Mouse (Mus musculus): ENCODE measurements at regions not wholly inside any gene's neighbourhood (a gene's known extent, or its start where the extent isn't known, plus 50 kb on each side); places are given as distances from the start of the nearest gene placed in this dataset.

DNA sequence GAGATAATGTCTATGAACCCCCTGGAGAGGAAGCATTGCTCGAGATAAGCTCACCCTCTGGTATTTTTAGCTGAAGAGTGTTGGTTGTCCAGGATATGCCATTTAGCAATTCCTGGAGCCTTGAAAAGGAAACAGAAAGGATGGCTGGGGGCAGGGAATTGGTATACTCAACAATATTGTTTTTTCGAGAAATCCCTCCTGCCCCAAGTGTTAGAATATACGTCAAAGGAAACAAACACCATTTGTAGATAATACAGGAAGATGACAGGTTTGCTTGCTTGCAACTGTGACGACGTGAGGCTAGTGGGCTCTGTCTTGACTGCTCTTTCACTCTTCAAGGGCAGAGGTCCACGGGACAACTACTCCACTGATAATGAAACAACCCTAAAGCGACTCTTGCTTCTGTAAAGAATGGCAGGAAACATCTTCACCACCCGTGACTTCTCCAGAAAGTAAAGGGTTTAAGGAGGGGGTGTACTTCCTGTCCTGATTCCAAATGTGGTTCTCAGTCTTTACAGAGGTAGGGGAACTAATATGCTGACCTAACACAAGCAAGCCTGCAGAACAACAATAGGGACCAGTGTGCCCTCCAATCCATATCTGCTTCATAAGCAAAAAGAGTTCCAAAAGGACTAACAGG, 270.3 kb downstream of the Ets1 start:
- no peak for DNase-seq (ENCODE audit: low spot score in 2 of 2)

DNA sequence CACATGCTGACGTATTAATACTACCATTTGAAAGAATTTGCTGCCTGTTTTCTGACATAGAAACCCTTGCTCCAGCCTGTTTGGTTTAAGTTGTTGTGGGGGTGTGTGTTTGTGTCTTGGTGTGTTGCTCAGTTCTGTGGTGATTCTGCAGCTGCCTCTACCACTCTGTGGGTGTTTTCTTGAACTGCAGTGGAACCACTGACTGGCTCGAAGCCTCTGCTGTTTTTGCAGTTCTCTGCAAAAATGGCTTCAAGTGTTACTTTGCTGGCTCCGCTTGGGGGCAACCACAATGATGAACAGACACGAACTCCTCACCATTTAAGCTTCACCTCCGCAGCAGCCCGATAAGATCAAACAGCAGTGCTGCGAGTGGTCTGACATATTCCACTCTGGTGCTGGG, 274.6 kb downstream of the Ets1 start:
- no peak for DNase-seq (ENCODE audit: low spot score in 2 of 2)

DNA sequence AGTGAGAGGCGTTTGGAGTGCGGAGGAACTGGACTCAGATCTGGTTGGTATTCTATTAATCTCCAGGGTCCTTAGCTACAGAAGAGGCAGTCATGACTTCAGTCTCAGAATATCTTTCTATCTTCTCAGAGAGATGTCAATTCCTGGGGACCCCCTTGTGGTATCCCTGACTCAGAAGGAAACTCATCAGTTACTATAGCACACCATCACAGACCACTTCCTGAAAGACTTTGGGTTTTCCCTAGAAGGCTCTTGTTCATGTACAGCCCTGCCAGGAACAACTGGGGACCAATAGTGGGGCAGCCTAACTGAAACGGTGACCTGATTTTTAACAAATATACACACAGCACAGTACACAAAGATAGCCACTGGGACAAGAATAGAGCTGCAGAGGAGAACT, 279.6 kb downstream of the Ets1 start:
- DNase-seq (ENCODE audit: low spot score in 2 of 2) = no peak

DNA sequence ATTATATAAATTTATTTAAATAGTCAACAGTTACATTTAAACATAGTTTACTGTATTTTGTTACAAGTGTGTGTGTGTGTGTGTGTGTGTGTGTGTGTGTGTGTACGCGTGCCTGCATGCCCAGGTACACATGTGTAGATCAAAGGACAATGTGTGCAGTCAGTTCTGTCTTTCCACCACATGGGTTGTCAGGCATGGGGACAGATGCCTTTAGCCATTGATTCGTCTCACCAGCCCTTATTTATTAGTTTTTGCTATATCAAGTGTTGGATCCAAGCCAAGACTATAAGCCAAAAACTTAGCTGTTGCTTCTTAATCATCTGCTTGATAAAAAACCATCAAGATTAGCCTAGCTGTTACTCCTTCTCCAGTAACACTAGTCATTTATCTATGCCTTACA, 280.7 kb downstream of the Ets1 start:
- DNase-seq (ENCODE audit: low spot score in 2 of 2) = no peak

DNA sequence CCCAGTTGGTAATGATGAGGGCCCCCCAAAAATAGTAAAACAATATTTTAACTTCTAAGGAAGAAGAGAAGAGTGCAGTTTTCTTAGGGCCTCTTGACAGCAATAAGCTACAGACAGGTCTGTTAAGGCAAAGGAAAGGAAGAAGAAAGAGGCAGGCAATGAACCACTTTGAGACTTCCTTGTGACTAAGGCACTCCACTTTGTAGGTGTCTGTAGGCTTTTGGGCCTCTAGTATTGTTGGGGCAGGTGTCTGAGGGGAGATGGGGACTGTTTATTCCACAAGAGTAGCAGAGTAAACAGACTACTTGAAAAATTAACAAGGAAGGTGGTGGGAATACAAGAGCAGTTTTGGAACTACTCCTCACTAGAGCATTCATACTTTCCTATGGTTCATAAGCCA, 287.9 kb downstream of the Ets1 start:
- DNase-seq (ENCODE audit: low spot score in 2 of 2) = no peak

DNA sequence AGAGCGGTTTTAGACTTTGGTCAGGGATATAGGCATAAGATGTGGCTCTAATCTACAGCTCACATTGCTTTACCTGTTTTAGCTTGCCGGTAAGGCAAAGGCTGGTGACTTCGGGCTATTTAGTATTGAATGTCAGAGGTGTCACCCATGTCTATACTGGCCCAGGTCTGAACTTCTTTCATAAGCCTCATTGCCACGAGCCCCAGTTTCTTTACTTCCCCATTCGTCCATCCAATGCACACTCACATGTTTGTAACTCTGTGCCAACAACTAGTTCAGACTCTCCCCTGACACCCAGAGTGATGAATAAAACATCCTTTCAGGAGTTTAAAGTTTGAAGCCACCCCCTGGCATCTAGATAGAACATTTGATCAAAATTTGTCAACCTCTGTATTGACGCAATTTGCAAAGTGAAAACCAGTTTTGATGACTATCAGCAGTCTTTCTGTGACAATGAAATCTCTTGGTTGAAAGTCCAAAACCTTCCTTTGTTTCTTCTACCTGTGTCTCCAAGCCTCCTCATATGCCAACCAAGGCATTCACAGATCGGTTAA, 288.4 kb downstream of the Ets1 start:
- no peak for DNase-seq (ENCODE audit: low spot score in 2 of 2)

DNA sequence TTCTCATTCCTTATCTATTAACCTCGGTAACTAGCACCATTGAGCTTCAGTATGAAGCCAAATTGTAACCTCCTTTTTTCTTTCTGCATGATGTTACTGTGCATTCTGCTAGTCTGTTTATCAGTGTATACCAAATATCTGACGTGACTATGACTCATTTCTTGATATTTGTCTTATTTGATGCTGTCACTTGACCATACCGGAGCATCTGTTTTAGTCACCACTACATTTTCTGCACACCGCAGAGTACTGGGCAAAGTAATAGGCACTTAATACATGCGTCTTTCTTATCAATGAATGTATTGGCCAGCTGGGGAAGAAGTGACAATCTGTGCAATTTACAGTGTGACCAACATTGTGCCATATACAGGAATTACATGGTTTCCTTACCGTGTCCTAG, 289.0 kb downstream of the Ets1 start:
- DNase-seq (ENCODE audit: low spot score in 2 of 2) = no peak

DNA sequence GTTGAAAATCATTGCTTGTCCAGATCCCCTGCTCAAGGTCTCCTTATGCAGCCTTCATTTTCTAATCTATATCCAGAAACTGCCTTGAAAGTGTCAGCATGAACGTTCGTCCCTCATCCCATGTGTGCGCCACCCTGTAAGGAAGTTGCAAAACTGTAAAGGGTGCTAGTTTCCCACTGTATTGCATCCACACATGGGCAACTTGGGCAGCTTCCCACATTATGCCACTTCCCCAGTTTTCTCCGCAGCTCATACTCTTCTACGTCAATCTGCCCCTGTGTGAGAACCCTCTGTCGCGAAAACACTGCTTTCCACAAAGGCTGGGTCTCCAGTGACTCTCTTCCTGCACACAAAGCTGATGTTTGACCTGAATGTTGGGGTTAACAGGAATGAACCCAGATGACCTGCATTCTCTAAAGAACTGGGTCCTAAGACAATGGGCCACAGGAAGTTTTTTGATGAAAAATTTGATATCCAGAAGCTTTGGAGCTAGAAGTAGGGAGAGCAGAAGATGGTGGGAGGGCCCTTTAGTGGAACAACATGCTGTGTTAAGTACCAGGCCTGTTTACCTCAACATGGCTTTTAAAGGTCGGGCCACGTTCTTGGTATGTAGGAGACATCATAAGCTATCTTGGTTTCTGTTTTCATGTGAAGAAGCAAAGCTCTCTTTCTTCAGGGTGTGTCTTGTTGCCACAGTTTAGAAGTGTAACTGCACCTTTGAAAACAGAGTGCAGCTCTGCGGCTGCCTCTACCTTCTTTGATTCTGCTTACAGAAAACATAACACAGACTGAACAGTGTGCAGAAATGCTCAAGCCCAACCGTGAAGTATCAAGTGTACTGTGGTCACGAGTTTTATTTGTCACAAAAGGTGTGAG, 289.9 kb downstream of the Ets1 start:
- DNase-seq (ENCODE audit: low spot score in 2 of 2) = no peak

DNA sequence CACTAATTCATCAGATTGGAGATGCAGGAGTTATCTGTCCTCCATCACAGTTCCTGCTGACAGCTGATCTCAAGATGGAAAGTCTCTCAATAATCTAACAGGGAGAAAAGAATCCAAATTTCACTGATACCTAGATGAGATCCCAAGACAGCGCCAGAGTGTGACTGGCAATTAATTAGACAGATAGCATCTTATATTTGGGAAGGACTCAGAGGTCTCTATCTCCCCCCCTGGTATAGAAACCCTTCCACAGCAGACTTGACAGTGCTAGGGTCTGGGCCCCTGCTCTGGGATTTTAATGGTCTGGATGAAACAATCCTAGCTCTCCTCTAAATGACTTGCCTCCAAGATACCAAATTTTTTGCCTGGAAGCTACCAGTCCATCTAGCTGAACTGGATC, 291.6 kb downstream of the Ets1 start:
- DNase-seq (ENCODE audit: low spot score in 2 of 2) = no peak

DNA sequence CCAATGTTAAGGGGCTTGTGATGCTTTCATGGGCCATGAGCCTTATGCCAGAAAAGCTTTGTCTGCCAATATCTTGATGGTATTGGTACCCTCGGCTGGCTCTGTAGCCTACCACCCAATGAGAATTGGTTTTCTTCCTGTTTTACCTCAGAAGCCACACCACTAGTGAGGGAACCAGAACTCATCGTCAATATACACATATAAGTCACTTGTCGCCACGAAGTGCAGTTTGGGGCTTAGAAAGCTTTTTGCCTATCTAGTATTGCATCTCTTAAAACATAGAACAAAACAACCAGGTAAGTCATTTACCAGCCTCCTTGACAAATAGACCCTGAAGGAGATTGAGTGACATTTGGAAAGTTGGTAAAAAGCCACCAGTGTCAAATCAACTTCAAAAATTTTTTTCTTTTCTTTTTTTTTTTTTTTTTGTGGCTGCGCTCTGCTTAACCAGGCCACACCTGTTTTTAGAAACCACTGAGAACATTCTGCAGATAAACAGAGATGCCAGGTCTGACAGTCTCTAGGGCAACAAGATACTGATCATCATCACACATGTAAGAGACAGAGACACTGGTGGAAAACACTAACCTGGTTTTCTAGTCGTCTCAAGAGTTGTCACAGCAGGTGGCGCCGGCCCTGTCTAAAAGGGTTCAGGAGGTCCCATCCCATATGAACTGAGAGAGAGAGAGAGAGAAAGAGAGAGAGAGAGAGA, 292.4 kb downstream of the Ets1 start:
- DNase-seq (ENCODE audit: low spot score in 2 of 2) = no peak

DNA sequence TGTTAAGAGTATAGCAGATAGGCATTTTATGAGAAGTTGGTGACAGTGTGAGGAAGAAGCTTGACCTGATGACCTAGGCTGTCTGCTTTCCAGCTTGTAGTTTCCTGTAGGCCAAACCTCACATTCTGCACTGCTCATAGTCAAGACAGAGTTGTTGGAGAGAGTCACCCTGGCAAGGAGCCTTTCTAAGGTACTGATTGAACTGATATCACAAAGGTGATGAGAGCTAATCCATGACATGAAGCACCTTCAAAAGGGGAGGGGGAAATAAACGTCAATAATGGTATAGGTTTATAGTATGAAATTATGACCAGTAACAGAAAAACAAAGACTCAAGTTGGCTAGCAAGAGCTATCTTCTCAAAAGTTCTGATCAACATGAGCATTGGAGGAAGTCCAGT, 293.3 kb downstream of the Ets1 start:
- no peak for DNase-seq (ENCODE audit: low spot score in 2 of 2)

DNA sequence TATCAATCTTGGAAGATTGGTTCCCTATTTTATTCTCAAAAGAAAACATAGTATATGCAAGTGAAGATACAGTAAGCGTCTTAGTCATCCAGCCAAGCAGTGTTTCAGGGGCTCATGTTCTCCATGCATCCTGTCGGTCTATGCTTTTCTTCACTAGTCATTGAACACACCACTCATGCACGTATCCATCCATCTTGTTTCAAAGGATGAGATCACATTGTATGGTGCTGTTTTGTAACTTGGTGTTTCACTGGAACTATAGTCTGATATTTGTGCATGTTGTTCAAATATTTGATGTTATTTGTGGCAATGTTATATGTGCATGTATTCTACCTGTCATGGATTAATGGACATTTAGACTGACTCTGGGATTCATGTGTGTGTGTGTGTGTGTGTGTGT, 293.8 kb downstream of the Ets1 start:
- DNase-seq (ENCODE audit: low spot score in 2 of 2) = no peak

DNA sequence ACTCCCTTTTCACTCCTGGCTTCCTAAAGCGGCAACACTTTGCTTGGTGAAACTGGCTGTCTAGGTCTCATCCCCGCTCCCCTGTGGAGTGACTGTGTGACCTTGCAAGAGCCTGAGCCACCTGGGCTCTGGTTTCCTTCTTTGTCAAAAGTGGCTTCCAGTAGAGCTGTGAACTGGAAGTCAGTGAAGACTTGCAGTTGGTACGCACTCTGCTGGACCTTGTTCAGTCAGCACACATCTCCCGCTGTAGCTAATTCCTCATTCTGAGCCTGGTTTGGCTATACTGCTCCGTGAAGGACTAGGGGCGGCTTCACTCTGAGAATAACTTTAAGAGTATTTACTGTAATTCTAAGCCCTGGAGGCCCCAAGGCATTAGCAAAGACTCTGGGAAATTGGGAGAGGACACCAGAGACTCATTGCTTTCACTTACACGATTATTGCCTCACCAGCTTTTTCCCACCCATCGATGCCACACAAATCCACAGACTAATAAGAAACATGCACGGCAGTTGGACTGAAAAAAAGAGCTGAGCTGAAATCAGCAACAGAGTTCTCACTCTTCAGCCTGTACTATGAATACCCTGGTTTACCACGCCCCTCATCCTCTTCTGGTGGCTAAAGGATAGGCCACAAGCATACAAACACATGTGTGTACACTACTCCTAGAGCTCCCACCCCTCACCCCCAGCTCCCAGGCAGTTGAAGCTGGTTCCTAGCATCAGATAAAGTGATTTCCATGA, 295.4 kb downstream of the Ets1 start:
- no peak for DNase-seq (ENCODE audit: low spot score in 2 of 2)

DNA sequence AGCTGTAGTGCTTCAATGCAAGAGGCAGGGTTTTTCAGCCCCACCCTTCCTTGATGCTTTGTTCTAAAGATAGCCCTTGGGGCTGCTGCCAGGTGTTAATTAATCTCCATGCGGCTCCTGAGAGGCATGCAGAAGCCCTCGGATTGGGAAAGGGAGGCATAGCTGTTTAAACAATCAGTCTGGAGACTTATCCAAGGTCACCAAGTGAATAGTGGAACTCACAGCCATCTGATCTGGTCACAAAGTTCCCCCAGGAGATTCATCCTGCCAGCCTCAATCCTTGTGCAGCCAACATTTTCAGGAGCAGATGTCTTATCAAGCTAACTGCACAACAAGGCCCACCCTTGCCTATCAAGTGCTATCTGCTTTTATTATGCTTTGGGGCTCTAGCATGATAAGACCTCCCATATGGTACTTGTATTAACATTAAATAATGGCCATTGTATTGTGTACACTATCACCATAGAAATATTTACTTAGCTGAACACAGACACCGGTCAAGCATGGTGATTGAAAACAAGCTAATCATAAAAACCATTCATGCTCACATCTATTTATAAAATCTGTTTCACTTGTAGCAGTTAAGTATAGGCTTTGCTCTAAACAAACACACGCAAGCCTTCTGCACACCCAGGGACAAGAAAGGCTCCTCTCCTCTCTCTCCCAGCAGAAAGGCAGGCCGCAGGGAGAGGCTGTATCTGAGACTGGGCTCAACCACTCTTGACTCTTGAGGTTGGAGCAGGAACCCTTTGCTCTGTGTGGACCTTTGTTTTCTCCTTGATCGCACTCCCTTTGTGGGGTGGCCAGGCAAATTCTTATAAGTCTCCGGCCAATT, 297.4 kb downstream of the Ets1 start:
- no peak for DNase-seq (ENCODE audit: low spot score in 2 of 2)

DNA sequence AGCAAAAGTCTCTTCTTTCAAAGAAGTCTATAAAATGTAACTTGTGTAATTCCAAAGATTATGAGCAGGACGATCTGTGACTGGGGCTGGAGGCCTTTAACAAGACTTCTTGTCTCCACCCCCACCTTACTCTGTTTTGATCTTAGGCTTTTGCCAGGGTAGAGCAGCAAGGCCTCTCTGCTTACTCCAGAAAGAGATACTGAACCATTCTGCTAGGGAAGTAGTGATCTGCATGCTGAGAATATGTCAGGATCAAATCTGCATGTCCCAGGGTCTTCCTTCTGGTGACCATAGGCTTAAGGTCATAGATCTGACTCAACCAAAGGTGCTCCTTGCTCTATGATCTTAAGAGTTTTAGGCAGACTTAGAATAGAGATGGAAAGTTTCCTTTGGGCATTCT, 298.4 kb downstream of the Ets1 start:
- DNase-seq (ENCODE audit: low spot score in 2 of 2) = no peak

DNA sequence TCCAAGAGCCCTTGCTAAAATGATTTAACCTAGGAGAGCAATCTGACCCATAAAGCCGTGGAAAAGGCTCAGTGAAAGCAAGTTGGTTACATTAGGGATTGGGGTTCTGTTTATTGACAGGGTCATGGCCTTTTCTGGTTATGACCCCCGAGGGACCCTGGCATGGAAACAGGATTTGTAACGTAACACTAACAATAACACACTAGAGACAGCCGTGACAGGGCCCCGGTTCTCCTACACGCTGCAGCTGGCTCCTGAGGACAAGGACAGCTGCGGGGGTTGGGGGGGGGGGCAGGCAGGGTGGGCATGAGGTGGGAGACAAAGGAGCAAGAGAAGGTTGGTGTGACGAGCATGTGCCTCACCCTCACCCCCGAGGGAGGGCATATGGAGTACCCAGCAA, 300.4 kb downstream of the Ets1 start:
- DNase-seq (ENCODE audit: low spot score in 2 of 2) = no peak

DNA sequence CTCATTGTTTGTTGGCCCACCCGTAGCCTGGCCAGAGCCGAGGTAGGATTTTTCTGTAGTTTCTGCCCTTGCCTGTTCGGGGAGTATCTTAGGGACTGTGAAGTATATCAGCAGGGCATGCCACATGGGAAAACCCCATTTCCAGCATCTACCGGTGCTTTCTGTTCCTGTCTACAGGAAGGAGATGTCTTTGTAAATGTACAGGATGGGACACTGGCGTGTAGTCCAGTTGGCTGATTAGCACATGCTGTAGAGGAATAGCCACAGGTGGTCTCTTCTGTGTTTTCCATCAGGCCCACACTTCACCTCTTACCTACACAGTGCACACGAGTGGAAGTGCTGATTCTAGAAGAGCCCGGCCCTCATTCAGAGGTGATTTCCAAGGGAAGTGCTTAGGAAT, 301.4 kb downstream of the Ets1 start:
- no peak for DNase-seq (ENCODE audit: low spot score in 2 of 2)

DNA sequence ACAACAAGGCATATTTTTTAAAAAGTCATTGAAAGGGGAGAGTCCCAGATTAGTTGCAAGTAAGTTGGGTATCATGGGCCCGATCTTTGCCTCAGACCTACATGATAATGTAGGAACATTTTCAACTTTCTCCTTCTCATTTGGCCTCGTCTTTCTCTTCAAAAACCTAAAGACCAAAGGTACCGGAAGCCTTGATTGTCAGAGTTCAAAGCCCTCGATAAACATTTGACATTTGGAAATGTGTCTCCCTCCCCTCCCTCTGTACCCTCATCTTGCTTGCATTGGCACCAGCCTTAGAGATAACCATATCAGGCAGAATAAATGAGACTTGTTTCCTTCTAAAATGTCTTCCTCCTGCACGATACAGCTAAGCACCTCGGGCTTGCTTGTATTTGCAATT, 302.8 kb downstream of the Ets1 start:
- DNase-seq (ENCODE audit: low spot score in 2 of 2) = no peak

DNA sequence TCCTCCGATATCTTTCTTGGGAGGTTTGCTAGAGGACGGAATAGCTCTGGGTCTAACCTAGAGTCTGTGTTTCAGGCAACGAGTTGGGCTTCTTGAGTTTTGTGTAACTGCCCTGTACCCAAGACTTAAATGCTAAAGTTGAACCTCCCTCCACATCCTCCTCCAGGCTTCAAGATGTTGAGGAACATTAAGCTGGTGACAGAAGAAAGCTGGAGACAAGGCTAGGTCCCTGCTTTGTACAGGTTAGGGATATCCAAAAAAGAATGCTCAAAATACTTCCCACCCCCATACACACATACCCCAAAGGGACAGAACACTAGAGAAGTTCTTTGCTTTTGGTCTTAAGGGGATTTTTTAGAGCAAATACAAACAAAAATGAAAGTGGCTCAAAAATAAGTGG, 303.6 kb downstream of the Ets1 start:
- DNase-seq (ENCODE audit: low spot score in 2 of 2) = no peak

DNA sequence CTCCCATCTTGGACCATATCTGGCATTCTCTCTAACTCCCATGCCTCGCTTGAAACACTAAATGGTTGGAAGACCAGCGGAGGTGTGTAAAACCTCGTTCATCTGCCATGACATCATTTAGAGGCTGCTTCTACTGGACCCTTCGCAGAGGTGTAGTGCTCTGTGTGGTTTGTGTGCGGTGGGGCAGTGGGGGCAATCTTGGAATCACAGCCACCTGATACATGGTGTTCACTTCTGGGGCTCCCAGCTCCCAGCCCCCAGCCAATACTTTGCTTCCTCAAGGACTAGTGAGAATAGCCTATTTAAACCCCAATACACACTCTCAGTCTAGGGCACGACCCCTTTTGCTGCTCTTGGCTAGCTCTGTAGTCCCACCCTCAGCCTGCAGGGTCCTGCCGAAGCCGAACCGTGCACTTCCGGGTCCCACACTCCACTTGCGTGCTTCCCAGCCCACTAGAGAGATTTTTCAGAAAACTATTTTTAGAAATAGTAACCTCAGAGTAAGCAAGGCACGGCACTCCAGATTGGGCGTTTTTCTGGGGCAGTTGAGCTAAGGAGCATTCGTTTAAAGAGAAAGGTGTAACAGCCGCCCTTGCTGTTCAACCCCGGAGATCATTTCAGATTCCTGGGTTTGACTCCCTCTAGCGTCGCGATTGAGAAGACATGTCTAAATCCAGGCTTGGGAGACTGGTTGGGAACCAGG, 304.2 kb downstream of the Ets1 start:
- peak; percentile 55 to 78 for DNase-seq (ENCODE audit: low spot score in 2 of 2)
